Mouse (Mus musculus) lung, adult 2 months (tissue): ENCODE results near the gene 2810459M11Rik.

ENCODE experiments used
- CTCF ChIP-seq: fragments of 200-500 bp; IDR thresholded peaks from 2 replicates; pipeline ENCODE4 v1.5.1; 2011; ENCODE audit warnings: mild to moderate bottlenecking, low read length, control low read depth; ENCODE audit not compliant: insufficient read depth
- POLR2A ChIP-seq: fragments of 200-500 bp; IDR thresholded peaks from 2 replicates; pipeline ENCODE4 v1.6.1; 2011; ENCODE audit warnings: low read depth, mild to moderate bottlenecking, control low read depth, low read length, borderline replicate concordance; ENCODE audit errors: extremely low read depth

DNA sequence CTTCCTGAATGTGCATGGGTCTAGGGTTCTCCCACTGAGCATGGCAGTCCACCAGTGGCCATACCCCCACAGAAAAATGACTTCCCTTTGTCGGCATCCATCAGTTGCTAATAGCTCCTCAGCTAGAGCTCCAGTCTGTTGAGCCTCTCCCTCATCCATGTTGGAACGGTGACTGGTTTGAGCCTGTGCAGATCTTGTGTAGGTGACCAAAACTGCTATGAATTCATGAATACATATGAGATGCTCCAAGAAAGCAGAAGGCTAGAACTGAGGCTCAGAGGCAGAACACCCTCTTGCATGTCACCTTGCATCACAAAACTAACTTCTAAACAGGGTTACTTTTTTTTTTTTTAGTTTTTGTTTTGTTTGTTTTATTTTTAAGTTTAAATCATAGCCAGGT, 30.9 kb downstream of the 2810459M11Rik start:
- TF ChIP-seq CTCF (no peak), POLR2A (no peak)
